Mouse (Mus musculus) kidney, embryonic 15.5 days (tissue): ENCODE results near the gene Slc25a27. TPM values are rescaled to one million over a fixed set of nuclear protein-coding genes. Genes with fewer than 3 reads are reported as not detected.

Source experiments
- ATAC-seq: fragments of 200-750 bp; cut with Nextera tagmentation; replicated peaks from 2 replicates; pipeline ENCODE4 v1.8.0; 2017; ENCODE audit warnings: moderate TSS enrichment; ENCODE audit not compliant: low FRiP score
- H3K27ac ChIP-seq: fragments of 300-500 bp; sonication (generic); 2 replicates; pipeline ENCODE4 v1.5.1; 2015; ENCODE audit warnings: mild to moderate bottlenecking, inconsistent platforms
- H3K27me3 ChIP-seq: fragments of 300-500 bp; sonication (generic); 2 replicates; pipeline ENCODE4 v1.6.1; 2015; ENCODE audit warnings: inconsistent platforms
- H3K36me3 ChIP-seq: fragments of 300-500 bp; sonication (generic); 2 replicates; pipeline ENCODE4 v1.6.1; 2015; ENCODE audit warnings: inconsistent platforms
- H3K4me1 ChIP-seq: fragments of 300-500 bp; sonication (generic); 2 replicates; pipeline ENCODE4 v1.6.1; 2015; ENCODE audit warnings: inconsistent platforms
- H3K4me2 ChIP-seq: fragments of 300-500 bp; sonication (generic); 2 replicates; pipeline ENCODE4 v1.6.1; 2015; ENCODE audit warnings: moderate library complexity, mild to moderate bottlenecking, inconsistent platforms
- H3K4me3 ChIP-seq: fragments of 300-500 bp; sonication (generic); replicated peaks from 2 replicates; pipeline ENCODE4 v1.5.1; 2015; ENCODE audit warnings: mild to moderate bottlenecking, inconsistent platforms
- H3K9ac ChIP-seq: fragments of 300-500 bp; sonication (generic); 2 replicates; pipeline ENCODE4 v1.6.1; 2015; ENCODE audit warnings: mild to moderate bottlenecking, inconsistent platforms
- H3K9me3 ChIP-seq: fragments of 300-500 bp; sonication (generic); replicated peaks from 2 replicates; pipeline ENCODE4 v1.6.1; 2016; ENCODE audit warnings: inconsistent platforms
- WGBS: fragments of 180-500 bp; shearing (Covaris S2); methylation state at CpG from one replicate; pipeline ENCODE4 v1.1.7; 2015; ENCODE audit warnings: mixed read lengths; 5-methylcytosine and 5-hydroxymethylcytosine counted together
- polyA plus RNA-seq: library from polyadenylated mRNA; unstranded; fragments of >200 nt; fragmentation: Nextera tagmentation; extraction: Ambion mirVana; gene quantifications from 2 replicates; pipeline ENCODE4 v1.2.1, GENCODE M21; 2015

The Slc25a27 gene
- polyA plus RNA-seq, 1 experiment from 2014 or later: 22.6 TPM

GRCm38 (mm10) chr17:43644375-43644774, 22.6 kb downstream of the Slc25a27 start:
- no peak overlapping the region for H3K27ac ChIP-seq
- H3K9ac ChIP-seq: no peak overlapping the region
- no peak for ATAC-seq
- WGBS: 71% methylated on average over 7 of the region's 7 CpGs
- no peaks in the 10 kb centered on the region for H3K27me3 ChIP-seq
- H3K4me1 ChIP-seq: no peaks in the 10 kb centered on the region; the same call in 1 of the 2 replicates
- H3K4me3 ChIP-seq: no peak overlapping the region
- H3K36me3 ChIP-seq: peaks cover 6% of the 10 kb centered on the region; the same call in 1 of the 2 replicates
- no peaks in the 10 kb centered on the region for H3K9me3 ChIP-seq
- H3K4me2 ChIP-seq: no peak overlapping the region

- Histone ChIP-seq H3K27me3 (no peaks in the 10 kb centered on the region), H3K27ac (no peak overlapping the region), H3K9ac (no peak overlapping the region), H3K4me3 (no peak overlapping the region), H3K9me3 (no peaks in the 10 kb centered on the region), H3K4me2 (no peak overlapping the region), H3K4me1 (no peaks in the 10 kb centered on the region; the same call in 1 of the 2 replicates), H3K36me3 (peaks cover 6% of the 10 kb centered on the region; the same call in 1 of the 2 replicates)
- WGBS: 76% methylated on average over 7 of the region's 7 CpGs
- ATAC-seq: no peak
Measured at GRCm38 (mm10) chr17:43643191-43643590, 23.8 kb downstream of the Slc25a27 start.

- Histone ChIP-seq H3K4me2 (no peak overlapping the region), H3K36me3 (peaks cover 6% of the 10 kb centered on the region; the same call in 1 of the 2 replicates), H3K9me3 (no peaks in the 10 kb centered on the region), H3K27ac (no peak overlapping the region), H3K4me1 (no peaks in the 10 kb centered on the region), H3K9ac (no peak overlapping the region), H3K4me3 (no peak overlapping the region), H3K27me3 (no peaks in the 10 kb centered on the region)
- 80% methylated on average over 1 of the region's 1 CpGs for WGBS
- ATAC-seq: no peak
Measured at GRCm38 (mm10) chr17:43640825-43641224, 26.2 kb downstream of the Slc25a27 start.

DNA sequence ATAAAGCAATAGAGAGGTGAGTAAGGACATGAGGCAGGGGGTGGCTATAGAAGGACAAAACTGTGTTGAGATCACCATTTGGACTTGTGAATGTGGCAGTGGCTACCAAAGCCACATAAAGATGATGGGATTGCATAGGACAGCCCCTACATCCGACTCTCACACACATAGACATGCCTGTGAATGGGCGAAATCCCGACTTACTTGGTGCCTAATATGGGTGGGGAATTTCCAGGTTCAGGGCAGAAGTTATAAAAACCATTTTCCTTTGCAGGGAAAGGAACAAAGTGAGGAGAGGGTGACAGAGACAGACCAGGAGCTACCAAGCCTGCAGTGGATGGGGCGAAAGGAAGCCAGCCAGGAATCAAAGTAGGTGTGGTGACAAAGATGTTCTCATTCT, 29.9 kb downstream of the Slc25a27 start:
- Histone ChIP-seq H3K27me3 (no peaks in the 10 kb centered on the region), H3K9me3 (no peaks in the 10 kb centered on the region), H3K4me3 (no peak overlapping the region), H3K9ac (no peak overlapping the region), H3K4me1 (no peaks in the 10 kb centered on the region), H3K4me2 (no peak overlapping the region), H3K27ac (no peak overlapping the region), H3K36me3 (no peaks in the 10 kb centered on the region)
- ATAC-seq: no peak
- WGBS: 90% methylated on average over 4 of the region's 4 CpGs

DNA sequence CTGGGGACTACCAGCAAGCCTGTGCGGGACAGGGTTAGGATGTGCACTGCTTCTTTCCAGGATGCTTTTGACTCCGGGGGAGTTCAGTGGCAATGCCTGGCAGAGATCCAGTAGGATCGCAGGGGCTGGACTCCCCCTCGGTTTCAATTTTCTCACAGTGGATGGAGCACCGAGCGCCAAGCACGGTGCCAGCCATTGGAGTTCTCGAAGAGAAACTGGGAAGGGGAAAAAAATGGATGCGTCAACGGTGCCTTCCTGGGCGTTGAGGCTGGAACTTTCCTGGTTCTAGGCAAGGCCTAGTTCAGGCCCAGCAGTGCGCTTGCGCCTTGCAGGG, 36.6 kb downstream of the Slc25a27 start:
- H3K4me3 ChIP-seq: peak overlapping the region; percentile 46
- WGBS: 40% methylated on average over 13 of the region's 13 CpGs
- no peak overlapping the region for H3K27ac ChIP-seq
- H3K27me3 ChIP-seq: peaks cover 40% of the 10 kb centered on the region
- H3K36me3 ChIP-seq: no peaks in the 10 kb centered on the region
- H3K4me1 ChIP-seq: peaks cover 16% of the 10 kb centered on the region
- ATAC-seq: no peak
- H3K4me2 ChIP-seq: peak overlapping the region; percentile 83
- H3K9me3 ChIP-seq: peaks cover 6% of the 10 kb centered on the region; the same call in 1 of the 2 replicates
- no peak overlapping the region for H3K9ac ChIP-seq

- H3K9ac ChIP-seq: peak within 1 kb of the TSS; percentile 19; the same call in 1 of the 2 replicates
- H3K4me1 ChIP-seq: peaks cover 16% of the 10 kb centered on the region
- H3K4me3 ChIP-seq: peak within 1 kb of the TSS; percentile 46
- no peak within 1 kb of the TSS for H3K27ac ChIP-seq
- peaks cover 6% of the 10 kb centered on the region; the same call in 1 of the 2 replicates for H3K9me3 ChIP-seq
- peak within 1 kb of the TSS; percentile 83 for H3K4me2 ChIP-seq
- H3K36me3 ChIP-seq: no peaks in the 10 kb centered on the region
- ATAC-seq: peak; percentile 77
- peaks cover 40% of the 10 kb centered on the region for H3K27me3 ChIP-seq
- 3% methylated on average over 83 of the region's 83 CpGs for WGBS
Measured at GRCm38 (mm10) chr17:43629496-43630426, 37.3 kb downstream of the Slc25a27 start, which contains the start of gene Tdrd6. Gene Tdrd6, minus strand, starts transcription at chr17:43630299.

GRCm38 (mm10) chr17:43629026-43629495, 38.0 kb downstream of the Slc25a27 start:
- peaks cover 16% of the 10 kb centered on the region for H3K4me1 ChIP-seq
- no peak; the same call in 1 of the 2 replicates for ATAC-seq
- H3K27ac ChIP-seq: no peak overlapping the region
- no peak overlapping the region for H3K9ac ChIP-seq
- H3K4me2 ChIP-seq: peak overlapping the region; percentile 83
- peaks cover 6% of the 10 kb centered on the region; the same call in 1 of the 2 replicates for H3K9me3 ChIP-seq
- peaks cover 40% of the 10 kb centered on the region for H3K27me3 ChIP-seq
- no peaks in the 10 kb centered on the region for H3K36me3 ChIP-seq
- 23% methylated on average over 24 of the region's 24 CpGs for WGBS
- peak overlapping the region; percentile 46 for H3K4me3 ChIP-seq

- Histone ChIP-seq H3K4me3 (no peak overlapping the region), H3K27me3 (peaks cover 40% of the 10 kb centered on the region), H3K4me2 (no peak overlapping the region), H3K36me3 (no peaks in the 10 kb centered on the region), H3K9me3 (peaks cover 6% of the 10 kb centered on the region; the same call in 1 of the 2 replicates), H3K9ac (no peak overlapping the region), H3K4me1 (peaks cover 16% of the 10 kb centered on the region), H3K27ac (no peak overlapping the region)
- 91% methylated on average over 10 of the region's 10 CpGs for WGBS
- no peak for ATAC-seq
Measured at GRCm38 (mm10) chr17:43628246-43628645, 38.8 kb downstream of the Slc25a27 start.

DNA sequence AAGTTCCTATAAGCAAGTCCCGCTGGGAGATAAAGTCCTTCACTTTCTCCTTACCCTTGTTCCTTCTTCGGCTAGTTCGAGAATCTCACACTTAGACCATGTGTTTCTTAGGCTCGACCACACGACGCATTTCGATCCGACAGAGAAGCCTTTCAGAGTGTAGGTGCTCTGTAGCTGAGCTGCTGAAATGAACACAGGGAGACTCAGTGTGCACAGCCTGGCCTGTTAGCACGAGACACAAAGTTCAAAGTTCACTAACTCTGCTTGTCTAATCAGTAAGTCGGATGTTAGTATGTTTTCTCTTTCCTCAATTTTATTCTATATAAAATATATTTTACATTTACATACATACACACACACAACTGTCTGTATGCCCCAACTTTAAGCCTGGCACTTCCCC, 44.9 kb downstream of the Slc25a27 start:
- no peak for ATAC-seq
- H3K4me3 ChIP-seq: no peak overlapping the region
- H3K36me3 ChIP-seq: no peaks in the 10 kb centered on the region

GRCm38 (mm10) chr17:43619156-43619555, 47.9 kb downstream of the Slc25a27 start:
- Histone ChIP-seq H3K36me3 (no peaks in the 10 kb centered on the region), H3K27ac (no peak overlapping the region), H3K9me3 (no peaks in the 10 kb centered on the region), H3K4me1 (no peaks in the 10 kb centered on the region), H3K4me3 (no peak overlapping the region), H3K4me2 (no peak overlapping the region), H3K9ac (no peak overlapping the region), H3K27me3 (no peaks in the 10 kb centered on the region)
- WGBS: 86% methylated on average over 9 of the region's 9 CpGs
- ATAC-seq: no peak

More for the DNA sequence above, 44.9 kb downstream of the Slc25a27 start:
- 86% methylated on average over 10 of the region's 10 CpGs for WGBS
- H3K9me3 ChIP-seq: no peaks in the 10 kb centered on the region
- H3K27me3 ChIP-seq: no peaks in the 10 kb centered on the region
- no peak overlapping the region for H3K27ac ChIP-seq
- no peaks in the 10 kb centered on the region for H3K4me1 ChIP-seq
- no peak overlapping the region for H3K9ac ChIP-seq
- no peak overlapping the region for H3K4me2 ChIP-seq

GRCm38 (mm10) chr17:43612221-43612620, 54.8 kb downstream of the Slc25a27 start:
- no peak overlapping the region for H3K9ac ChIP-seq
- H3K9me3 ChIP-seq: no peaks in the 10 kb centered on the region
- no peak overlapping the region for H3K4me2 ChIP-seq
- H3K27ac ChIP-seq: no peak overlapping the region
- WGBS: 70% methylated on average over 3 of the region's 3 CpGs
- H3K27me3 ChIP-seq: no peaks in the 10 kb centered on the region
- no peak overlapping the region for H3K4me3 ChIP-seq
- ATAC-seq: no peak
- no peaks in the 10 kb centered on the region for H3K36me3 ChIP-seq
- H3K4me1 ChIP-seq: no peaks in the 10 kb centered on the region

DNA sequence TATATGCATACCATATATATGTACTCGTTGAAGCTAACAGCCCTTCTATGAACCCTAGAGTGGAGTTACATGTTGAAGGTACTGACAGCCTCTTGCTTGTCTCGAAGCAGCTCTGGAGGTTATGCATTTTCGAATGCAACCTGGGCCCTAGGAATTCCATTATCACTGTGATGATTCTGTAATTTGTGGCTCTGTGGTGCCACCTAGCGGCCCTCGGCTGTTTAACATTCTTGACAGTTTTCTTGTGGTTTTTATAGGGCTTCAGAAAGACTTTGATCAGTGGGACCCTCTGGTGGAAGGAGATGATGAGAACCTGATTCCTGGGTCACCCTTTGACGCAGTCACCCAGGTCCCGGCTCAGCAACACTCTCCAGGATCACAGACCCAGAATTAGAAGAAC, 55.4 kb downstream of the Slc25a27 start:
- H3K4me1 ChIP-seq: no peaks in the 10 kb centered on the region
- no peaks in the 10 kb centered on the region for H3K27me3 ChIP-seq
- H3K36me3 ChIP-seq: no peaks in the 10 kb centered on the region
- no peak overlapping the region for H3K9ac ChIP-seq
- no peak overlapping the region for H3K27ac ChIP-seq
- ATAC-seq: no peak
- H3K4me2 ChIP-seq: no peak overlapping the region
- no peaks in the 10 kb centered on the region for H3K9me3 ChIP-seq
- WGBS: 19% methylated on average over 7 of the region's 7 CpGs
- H3K4me3 ChIP-seq: no peak overlapping the region
